Mouse (Mus musculus): ENCODE measurements around the gene H2-Oa. TPM values are rescaled to one million over a fixed set of nuclear protein-coding genes. Genes with fewer than 3 reads are reported as not detected.

Gene H2-Oa
- polyA plus RNA-seq, 1 experiment from 2014 or later: 0.23 TPM

DNA sequence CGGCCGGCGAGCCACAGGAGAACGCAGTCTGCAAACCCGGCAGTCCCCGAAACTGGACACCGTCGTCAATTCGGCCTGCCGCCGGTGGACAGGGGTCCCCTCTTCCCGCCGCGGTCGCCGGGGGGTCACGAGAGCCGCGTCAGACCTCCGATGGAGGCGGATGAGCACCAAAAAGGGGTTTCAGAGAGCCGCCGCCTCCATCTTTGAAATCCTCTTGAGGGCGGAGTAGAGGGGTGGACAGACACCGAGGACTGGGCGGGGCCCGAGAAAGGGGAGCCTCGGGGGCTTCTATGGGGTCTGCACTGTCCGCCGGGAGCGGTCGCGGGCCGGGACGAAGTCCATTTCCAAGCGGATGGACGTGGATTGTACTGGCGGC, 26.7 kb downstream of the H2-Oa start:
- H3K4me1 ChIP-seq (replicated peaks; ENCODE audit: control insufficient read depth, insufficient read depth, low read length): peaks cover 17% of the 10 kb centered on the region
- H3K4me2 ChIP-seq (ENCODE audit: low read depth, low read length): peak overlapping the region; percentile 95
- peak overlapping the region; percentile 81 for H3K4me3 ChIP-seq (ENCODE audit: low read length)
- H3K36me3 ChIP-seq (ENCODE audit: control insufficient read depth, insufficient read depth, low read length): peaks cover 42% of the 10 kb centered on the region
- no peaks in the 10 kb centered on the region for H3K27me3 ChIP-seq (ENCODE audit: control insufficient read depth, insufficient read depth, low read depth, low read length)
- WGBS: under 1% methylated on average over 38 of the region's 38 CpGs
- ATAC-seq (ENCODE audit: low read depth): no peak
- H3K9me3 ChIP-seq (ENCODE audit: control insufficient read depth, low read length): no peaks in the 10 kb centered on the region
- H3K27ac ChIP-seq (ENCODE audit: low read length): peak overlapping the region; percentile 76
- H3K9ac ChIP-seq (ENCODE audit: low read length): peak overlapping the region; percentile 90

DNA sequence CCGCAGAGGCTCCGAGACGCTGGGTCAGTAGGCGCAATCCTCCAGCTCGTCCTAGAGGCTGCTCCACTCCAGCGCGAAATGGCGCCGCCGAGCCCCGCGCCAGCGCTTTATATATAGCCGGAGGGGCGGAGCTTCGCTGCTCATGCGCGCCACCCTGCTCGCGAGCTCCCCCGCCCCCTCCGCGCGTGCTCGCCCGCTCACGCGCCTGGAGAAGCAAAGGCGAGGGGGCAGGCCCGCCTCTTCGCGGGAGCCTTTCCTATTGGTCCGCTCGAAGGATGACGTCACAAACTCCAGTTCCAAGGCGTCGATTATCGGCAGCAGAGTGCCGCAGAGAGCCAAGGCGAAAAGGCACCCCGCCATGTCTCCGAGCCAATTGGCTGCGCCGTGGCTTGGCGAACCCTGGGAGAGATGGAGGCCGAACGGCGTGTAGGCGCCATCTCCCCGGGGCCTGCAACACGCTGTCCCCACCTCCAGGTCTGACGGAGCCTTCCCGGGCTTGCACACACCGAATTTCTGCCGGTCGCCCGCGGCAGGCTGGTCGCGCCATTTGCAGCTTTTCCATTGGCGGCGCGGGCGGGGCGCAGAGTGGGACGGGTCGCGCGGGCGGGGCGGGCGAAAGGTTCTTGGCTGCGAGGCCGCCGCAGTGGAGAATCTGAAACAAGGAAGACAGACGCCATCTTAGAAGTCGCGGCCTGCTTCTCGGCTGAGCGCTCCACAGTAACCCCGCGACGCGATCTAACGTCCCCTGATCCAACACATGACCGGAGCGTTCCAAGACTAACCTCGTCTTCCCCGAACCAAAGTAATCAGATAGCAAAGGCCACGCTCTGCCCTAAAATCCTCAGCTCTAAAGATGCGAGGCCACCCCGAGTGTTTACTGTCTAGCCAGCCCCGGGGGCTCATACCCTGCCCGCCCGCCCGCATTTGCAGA, 27.4 kb downstream of the H2-Oa start, which contains the start of gene H2-DMa:
TSS of gene H2-DMa (plus strand) at position 293 of the 931 bp plus-strand sequence.
- peaks cover 35% of the 10 kb centered on the region for H3K36me3 ChIP-seq (ENCODE audit: control insufficient read depth, insufficient read depth, low read length)
- peak; percentile 74 for ATAC-seq (ENCODE audit: low read depth)
- H3K27ac ChIP-seq (ENCODE audit: low read length): peak within 1 kb of the TSS; percentile 100
- peaks cover 17% of the 10 kb centered on the region for H3K4me1 ChIP-seq (replicated peaks; ENCODE audit: control insufficient read depth, insufficient read depth, low read length)
- H3K9me3 ChIP-seq (ENCODE audit: control insufficient read depth, low read length): no peaks in the 10 kb centered on the region
- peak within 1 kb of the TSS; percentile 95 for H3K4me2 ChIP-seq (ENCODE audit: low read depth, low read length)
- peak within 1 kb of the TSS; percentile 99 for H3K9ac ChIP-seq (ENCODE audit: low read length)
- under 1% methylated on average over 95 of the region's 96 CpGs for WGBS
- peak within 1 kb of the TSS; percentile 81 for H3K4me3 ChIP-seq (ENCODE audit: low read length)
- no peaks in the 10 kb centered on the region for H3K27me3 ChIP-seq (ENCODE audit: control insufficient read depth, insufficient read depth, low read depth, low read length)

DNA sequence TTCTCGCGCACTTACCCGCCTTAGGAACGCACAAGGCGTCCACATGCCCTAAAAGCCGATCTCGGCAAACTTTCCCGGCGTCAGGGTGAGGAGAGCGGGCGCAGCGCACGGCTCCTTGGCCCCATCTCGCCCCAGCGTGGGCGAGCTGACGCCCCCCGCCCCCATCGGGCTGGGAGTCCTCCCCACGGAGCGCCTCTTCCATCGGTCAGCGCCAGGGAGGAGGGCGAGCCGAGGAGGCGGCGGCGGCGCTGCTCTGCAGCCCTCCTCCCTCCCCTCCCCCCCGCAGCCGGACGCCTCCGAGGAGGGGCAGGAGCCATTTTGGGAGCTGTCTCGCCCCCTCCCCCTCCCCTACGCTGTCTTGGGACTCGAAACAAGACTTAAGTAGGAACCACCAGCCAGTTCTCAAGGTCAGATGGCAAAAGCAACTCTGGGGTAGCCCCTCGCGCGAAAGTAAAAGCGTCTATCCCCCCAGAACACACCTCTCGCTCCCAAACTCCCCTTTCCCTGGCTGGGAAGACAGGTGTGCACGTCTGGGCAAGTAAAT, 28.1 kb downstream of the H2-Oa start:
- no peaks in the 10 kb centered on the region for H3K27me3 ChIP-seq (ENCODE audit: control insufficient read depth, insufficient read depth, low read depth, low read length)
- ATAC-seq (ENCODE audit: low read depth): peak; percentile 37
- peaks cover 11% of the 10 kb centered on the region for H3K4me1 ChIP-seq (replicated peaks; ENCODE audit: control insufficient read depth, insufficient read depth, low read length)
- H3K9ac ChIP-seq (ENCODE audit: low read length): peak overlapping the region; percentile 99
- under 1% methylated on average over 34 of the region's 42 CpGs for WGBS
- H3K4me3 ChIP-seq (ENCODE audit: low read length): peak overlapping the region; percentile 81
- H3K4me2 ChIP-seq (ENCODE audit: low read depth, low read length): peak overlapping the region; percentile 72
- peaks cover 28% of the 10 kb centered on the region for H3K36me3 ChIP-seq (ENCODE audit: control insufficient read depth, insufficient read depth, low read length)
- H3K9me3 ChIP-seq (ENCODE audit: control insufficient read depth, low read length): no peaks in the 10 kb centered on the region
- peak overlapping the region; percentile 100 for H3K27ac ChIP-seq (ENCODE audit: low read length)

DNA sequence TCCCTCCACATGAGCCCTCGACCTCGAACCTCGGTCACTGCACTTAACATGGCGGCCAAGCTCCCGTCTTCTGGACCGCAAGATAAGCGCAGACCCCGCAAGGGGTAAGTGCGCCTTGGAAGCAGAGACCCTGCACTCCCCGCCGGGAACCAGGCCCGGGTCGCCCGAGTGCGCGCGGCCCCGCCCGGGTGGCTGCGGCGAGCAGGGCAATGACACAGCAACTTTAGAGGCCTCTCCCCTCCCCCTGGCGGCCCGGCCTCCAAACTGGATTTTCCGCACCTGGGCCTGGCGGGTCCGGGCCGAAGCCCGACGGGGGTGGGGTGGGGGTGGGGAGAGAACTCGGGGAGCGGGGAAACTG, 28.7 kb downstream of the H2-Oa start:
- peak overlapping the region; percentile 99 for H3K9ac ChIP-seq (ENCODE audit: low read length)
- no peaks in the 10 kb centered on the region for H3K27me3 ChIP-seq (ENCODE audit: control insufficient read depth, insufficient read depth, low read depth, low read length)
- peaks cover 23% of the 10 kb centered on the region for H3K36me3 ChIP-seq (ENCODE audit: control insufficient read depth, insufficient read depth, low read length)
- peak overlapping the region; percentile 100 for H3K27ac ChIP-seq (ENCODE audit: low read length)
- peak overlapping the region; percentile 81 for H3K4me3 ChIP-seq (ENCODE audit: low read length)
- peaks cover 11% of the 10 kb centered on the region for H3K4me1 ChIP-seq (replicated peaks; ENCODE audit: control insufficient read depth, insufficient read depth, low read length)
- peak overlapping the region; percentile 72 for H3K4me2 ChIP-seq (ENCODE audit: low read depth, low read length)
- peak; percentile 41 for ATAC-seq (ENCODE audit: low read depth)
- WGBS: 0% methylated on average over 28 of the region's 31 CpGs
- H3K9me3 ChIP-seq (ENCODE audit: control insufficient read depth, low read length): no peaks in the 10 kb centered on the region

DNA sequence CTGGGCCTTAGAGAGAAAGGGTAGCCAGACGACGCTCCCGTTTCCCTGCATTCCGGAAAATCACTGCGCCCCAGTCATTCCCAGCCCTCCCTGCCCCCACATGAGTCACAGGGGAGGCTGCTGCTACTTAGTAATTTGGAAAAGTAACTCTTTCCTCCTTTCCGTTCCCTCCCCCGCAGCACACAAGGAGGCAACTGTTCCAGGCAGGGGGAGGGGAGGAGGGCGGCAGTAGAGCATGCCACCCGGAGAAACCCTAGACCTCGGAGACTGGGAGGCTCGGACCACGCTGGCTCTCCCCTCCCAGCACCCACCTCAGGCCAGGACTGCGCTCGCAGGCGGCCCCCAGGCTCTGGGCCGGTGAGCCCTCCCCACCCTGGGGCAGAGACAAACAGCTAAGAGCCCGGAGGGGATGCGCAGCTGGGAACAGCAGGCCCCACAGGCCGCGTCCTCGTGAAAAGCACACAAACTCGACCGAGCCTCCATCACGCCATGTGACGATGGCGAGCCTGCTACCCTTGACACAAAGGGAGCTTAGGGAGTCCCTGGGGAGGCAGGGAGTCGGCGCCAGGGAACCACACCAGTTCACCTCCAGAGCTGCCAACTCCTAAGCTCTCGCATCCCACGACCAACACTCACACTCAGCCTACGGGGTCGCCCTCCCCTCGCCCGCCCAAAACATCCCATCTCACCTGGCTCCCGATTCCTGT, 29.2 kb downstream of the H2-Oa start:
- Histone ChIP-seq H3K27me3 (ENCODE audit: control insufficient read depth, insufficient read depth, low read depth, low read length) (no peaks in the 10 kb centered on the region), H3K4me2 (ENCODE audit: low read depth, low read length) (peak overlapping the region; percentile 72), H3K36me3 (ENCODE audit: control insufficient read depth, insufficient read depth, low read length) (peaks cover 20% of the 10 kb centered on the region), H3K4me1 (replicated peaks; ENCODE audit: control insufficient read depth, insufficient read depth, low read length) (peaks cover 12% of the 10 kb centered on the region), H3K4me3 (ENCODE audit: low read length) (peak overlapping the region; percentile 81), H3K27ac (ENCODE audit: low read length) (peak overlapping the region; percentile 100), H3K9me3 (ENCODE audit: control insufficient read depth, low read length) (no peaks in the 10 kb centered on the region), H3K9ac (ENCODE audit: low read length) (peak overlapping the region; percentile 99)
- peak; percentile 35 for ATAC-seq (ENCODE audit: low read depth)
- WGBS: under 1% methylated on average over 35 of the region's 35 CpGs

DNA sequence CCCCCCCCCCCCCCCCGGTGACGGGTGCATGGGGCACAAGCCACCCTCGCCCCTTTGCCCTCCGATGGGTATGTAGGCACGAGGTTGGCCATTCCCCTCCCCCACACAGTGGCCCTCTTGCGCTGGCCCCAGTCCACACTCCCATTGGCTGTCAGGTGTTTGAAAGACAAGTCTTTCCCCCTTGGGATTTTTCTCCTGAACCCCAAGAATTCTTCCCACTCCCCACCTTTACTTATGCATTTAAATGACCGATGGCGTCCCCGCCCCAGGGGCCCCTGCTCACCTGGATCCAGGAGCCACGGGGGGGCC, 29.7 kb downstream of the H2-Oa start:
- ATAC-seq (ENCODE audit: low read depth): no peak
- Histone ChIP-seq H3K36me3 (ENCODE audit: control insufficient read depth, insufficient read depth, low read length) (peaks cover 15% of the 10 kb centered on the region), H3K4me2 (ENCODE audit: low read depth, low read length) (peak overlapping the region; percentile 72), H3K4me1 (replicated peaks; ENCODE audit: control insufficient read depth, insufficient read depth, low read length) (peaks cover 8% of the 10 kb centered on the region), H3K27ac (ENCODE audit: low read length) (peak overlapping the region; percentile 100), H3K4me3 (ENCODE audit: low read length) (peak overlapping the region; percentile 81), H3K27me3 (ENCODE audit: control insufficient read depth, insufficient read depth, low read depth, low read length) (no peaks in the 10 kb centered on the region), H3K9me3 (ENCODE audit: control insufficient read depth, low read length) (no peaks in the 10 kb centered on the region), H3K9ac (ENCODE audit: low read length) (peak overlapping the region; percentile 99)
- WGBS: 0% methylated on average over 9 of the region's 10 CpGs

DNA sequence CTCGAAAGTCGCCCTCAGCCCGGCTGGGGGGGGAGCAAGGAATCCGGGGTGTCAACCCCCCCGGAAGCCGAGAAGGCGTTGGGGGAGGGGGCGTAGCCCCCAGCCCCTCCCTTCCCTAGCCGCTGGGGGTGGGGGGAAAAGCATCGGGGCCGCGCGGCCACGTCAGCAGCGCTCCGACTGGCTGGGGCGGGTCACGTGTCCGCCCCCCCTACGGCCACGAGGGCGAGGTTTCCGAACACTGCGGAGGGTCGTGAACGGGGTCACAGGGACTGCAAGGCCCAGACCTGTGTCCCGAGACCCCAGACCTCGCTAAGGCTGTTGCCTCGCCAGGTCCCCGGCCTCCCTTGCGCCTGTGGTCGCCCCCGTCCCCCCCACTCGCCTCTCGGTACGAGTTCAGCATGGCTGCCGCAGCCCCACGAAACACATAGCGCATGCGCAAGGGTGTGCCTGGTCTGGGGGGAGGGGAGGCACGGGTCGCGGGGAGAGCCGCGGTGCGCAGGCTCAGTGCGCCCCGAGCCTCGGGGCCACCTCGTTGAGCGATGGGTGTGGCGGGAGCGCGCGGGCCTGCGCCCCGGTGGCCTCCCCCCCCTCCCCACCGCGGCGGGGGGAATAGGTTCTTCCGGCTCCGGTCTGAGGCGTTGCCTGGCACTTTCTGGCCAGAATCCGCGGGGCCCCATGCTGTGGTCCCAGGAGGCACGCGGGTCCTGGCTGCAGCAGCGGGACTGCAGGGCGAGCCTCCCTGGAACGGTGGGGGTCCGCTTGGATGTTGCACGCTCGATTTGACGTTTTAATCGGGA, 30.2 kb downstream of the H2-Oa start, which contains the start of gene Brd2:
TSS of gene Brd2 (minus strand) at position 447 of the 797 bp plus-strand sequence.
- peak within 1 kb of the TSS; percentile 99 for H3K9ac ChIP-seq (ENCODE audit: low read length)
- under 1% methylated on average over 60 of the region's 75 CpGs for WGBS

DNA sequence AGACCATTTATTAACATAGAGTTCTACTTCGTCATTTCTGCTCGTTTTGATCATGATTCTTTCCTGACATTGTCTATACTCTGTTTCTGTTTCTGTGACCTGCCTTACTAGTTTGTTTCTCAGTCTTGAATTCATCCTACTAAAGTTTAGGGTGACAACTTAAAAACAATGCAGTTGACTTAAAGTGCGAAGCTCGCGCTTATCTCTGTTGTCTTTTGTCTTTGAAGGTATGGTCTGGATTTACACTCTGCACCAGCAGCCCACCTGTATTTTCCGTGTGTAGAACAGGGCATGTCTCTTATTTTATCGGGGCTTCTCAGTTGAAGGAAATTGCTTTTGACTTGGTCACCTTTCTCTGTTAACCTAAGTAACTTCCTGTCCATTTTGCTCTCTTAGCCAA, 31.0 kb downstream of the H2-Oa start:
- peak overlapping the region; percentile 72 for H3K4me2 ChIP-seq (ENCODE audit: low read depth, low read length)
- no peaks in the 10 kb centered on the region for H3K9me3 ChIP-seq (ENCODE audit: control insufficient read depth, low read length)
- H3K36me3 ChIP-seq (ENCODE audit: control insufficient read depth, insufficient read depth, low read length): peaks cover 9% of the 10 kb centered on the region
- peaks cover 14% of the 10 kb centered on the region for H3K4me1 ChIP-seq (replicated peaks; ENCODE audit: control insufficient read depth, insufficient read depth, low read length)
- under 1% methylated on average over 7 of the region's 7 CpGs for WGBS
- peak overlapping the region; percentile 99 for H3K9ac ChIP-seq (ENCODE audit: low read length)
- no peaks in the 10 kb centered on the region for H3K27me3 ChIP-seq (ENCODE audit: control insufficient read depth, insufficient read depth, low read depth, low read length)
- peak overlapping the region; percentile 81 for H3K4me3 ChIP-seq (ENCODE audit: low read length)
- H3K27ac ChIP-seq (ENCODE audit: low read length): peak overlapping the region; percentile 100
- no peak for ATAC-seq (ENCODE audit: low read depth)

More for the DNA sequence above, 30.2 kb downstream of the H2-Oa start, which contains the start of gene Brd2:
- peak; percentile 61 for ATAC-seq (ENCODE audit: low read depth)
- H3K27me3 ChIP-seq (ENCODE audit: control insufficient read depth, insufficient read depth, low read depth, low read length): no peaks in the 10 kb centered on the region
- H3K27ac ChIP-seq (ENCODE audit: low read length): peak within 1 kb of the TSS; percentile 100
- H3K4me2 ChIP-seq (ENCODE audit: low read depth, low read length): peak within 1 kb of the TSS; percentile 72
- peaks cover 10% of the 10 kb centered on the region for H3K36me3 ChIP-seq (ENCODE audit: control insufficient read depth, insufficient read depth, low read length)
- no peaks in the 10 kb centered on the region for H3K9me3 ChIP-seq (ENCODE audit: control insufficient read depth, low read length)
- H3K4me3 ChIP-seq (ENCODE audit: low read length): peak within 1 kb of the TSS; percentile 81
- H3K4me1 ChIP-seq (replicated peaks; ENCODE audit: control insufficient read depth, insufficient read depth, low read length): peaks cover 11% of the 10 kb centered on the region
